Mouse (Mus musculus) liver, embryonic 13.5 days (tissue): Measurements from ENCODE around the gene Errfi1. TPM values are rescaled to one million over a fixed set of nuclear protein-coding genes. Genes with fewer than 3 reads are reported as not detected.

ENCODE experiments used
- ATAC-seq: fragments of 200-750 bp; cut with Nextera tagmentation; 2 replicates; pipeline ENCODE4 v1.8.0; 2017; ENCODE audit warnings: low read depth, mild to moderate bottlenecking, moderate number of reproducible peaks, moderate library complexity
- DNase-seq: peaks from one replicate; pipeline ENCODE4 v3.0.0; 2022
- H3K27ac ChIP-seq: fragments of 300-500 bp; sonication (generic); 2 replicates; pipeline ENCODE4 v1.5.1; 2015; ENCODE audit warnings: moderate library complexity, mild to moderate bottlenecking, inconsistent platforms
- H3K27me3 ChIP-seq: fragments of 300-500 bp; sonication (generic); 2 replicates; pipeline ENCODE4 v1.6.1; 2015; ENCODE audit warnings: mild to moderate bottlenecking, inconsistent platforms
- H3K36me3 ChIP-seq: fragments of 300-500 bp; sonication (generic); 2 replicates; pipeline ENCODE4 v1.6.1; 2015; ENCODE audit warnings: mild to moderate bottlenecking, inconsistent platforms
- H3K4me1 ChIP-seq: fragments of 300-500 bp; sonication (generic); replicated peaks from 2 replicates; pipeline ENCODE4 v1.6.1; 2015; ENCODE audit warnings: inconsistent platforms
- H3K4me2 ChIP-seq: fragments of 300-500 bp; sonication (generic); 2 replicates; pipeline ENCODE4 v1.6.1; 2015; ENCODE audit warnings: inconsistent platforms, mild to moderate bottlenecking, moderate library complexity
- H3K4me3 ChIP-seq: fragments of 300-500 bp; sonication (generic); replicated peaks from 2 replicates; pipeline ENCODE4 v1.5.1; 2015; ENCODE audit warnings: mild to moderate bottlenecking, inconsistent platforms
- H3K9ac ChIP-seq: fragments of 300-500 bp; sonication (generic); 2 replicates; pipeline ENCODE4 v1.6.1; 2015; ENCODE audit warnings: mild to moderate bottlenecking, inconsistent platforms
- H3K9me3 ChIP-seq: fragments of 300-500 bp; sonication (generic); replicated peaks from 2 replicates; pipeline ENCODE4 v1.6.1; 2016; ENCODE audit warnings: inconsistent platforms
- WGBS: fragments of 180-500 bp; shearing (Covaris S2); methylation state at CpG from one replicate; pipeline ENCODE4 v1.1.7; 2015; ENCODE audit not compliant: insufficient replicate concordance; 5-methylcytosine and 5-hydroxymethylcytosine counted together
- polyA plus RNA-seq: library from polyadenylated mRNA; unstranded; fragments of >200 nt; fragmentation: Nextera tagmentation; extraction: Ambion mirVana; gene quantifications from 2 replicates; pipeline ENCODE4 v1.2.1, GENCODE M21; 2015

Gene Errfi1
- polyA plus RNA-seq, 1 experiment from 2014 or later = 12.8 TPM

DNA sequence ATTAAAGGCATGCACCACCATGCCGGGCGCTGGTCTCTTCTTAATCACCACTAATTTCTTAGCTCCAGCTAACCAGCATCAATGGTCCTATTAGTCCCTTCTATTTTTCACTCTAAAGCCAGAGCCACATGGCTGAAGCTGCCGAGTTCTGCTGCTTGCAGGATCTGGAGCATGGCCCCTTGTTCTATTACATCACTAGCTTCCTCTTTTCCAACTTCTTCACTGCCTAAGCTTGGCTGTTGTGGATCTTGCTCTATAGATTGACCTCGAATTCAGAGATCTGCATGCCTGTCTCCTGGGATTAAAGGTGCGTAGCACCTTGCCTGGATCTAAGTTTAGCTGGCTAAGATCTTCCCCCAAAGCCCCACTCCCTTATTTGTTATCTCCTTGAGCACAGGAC lies 28.9 kb downstream of the Errfi1 start:
- H3K9me3 ChIP-seq = peaks cover 20% of the 10 kb centered on the region
- WGBS = 55% methylated on average over 5 of the region's 5 CpGs
- no peak overlapping the region for H3K4me3 ChIP-seq
- H3K4me2 ChIP-seq = no peak overlapping the region
- DNase-seq (no peak), ATAC-seq (no peak)
- H3K9ac ChIP-seq = no peak overlapping the region
- H3K27me3 ChIP-seq = no peaks in the 10 kb centered on the region
- no peak overlapping the region for H3K27ac ChIP-seq
- no peaks in the 10 kb centered on the region for H3K36me3 ChIP-seq
- no peaks in the 10 kb centered on the region for H3K4me1 ChIP-seq

GRCm38 (mm10) chr4:150887903-150888302 lies 34.2 kb downstream of the Errfi1 start:
- H3K27ac ChIP-seq = no peak overlapping the region
- no peak for DNase-seq
- no peak overlapping the region for H3K4me2 ChIP-seq
- WGBS = 72% methylated on average over 5 of the region's 5 CpGs
- H3K9ac ChIP-seq = no peak overlapping the region
- no peak for ATAC-seq
- no peaks in the 10 kb centered on the region for H3K36me3 ChIP-seq
- H3K4me1 ChIP-seq = 0 out of 2 replicates have a peak, but pooled peaks cover 8% of the 10 kb centered on the region
- H3K27me3 ChIP-seq = no peaks in the 10 kb centered on the region
- H3K9me3 ChIP-seq = no peaks in the 10 kb centered on the region
- no peak overlapping the region for H3K4me3 ChIP-seq

DNA sequence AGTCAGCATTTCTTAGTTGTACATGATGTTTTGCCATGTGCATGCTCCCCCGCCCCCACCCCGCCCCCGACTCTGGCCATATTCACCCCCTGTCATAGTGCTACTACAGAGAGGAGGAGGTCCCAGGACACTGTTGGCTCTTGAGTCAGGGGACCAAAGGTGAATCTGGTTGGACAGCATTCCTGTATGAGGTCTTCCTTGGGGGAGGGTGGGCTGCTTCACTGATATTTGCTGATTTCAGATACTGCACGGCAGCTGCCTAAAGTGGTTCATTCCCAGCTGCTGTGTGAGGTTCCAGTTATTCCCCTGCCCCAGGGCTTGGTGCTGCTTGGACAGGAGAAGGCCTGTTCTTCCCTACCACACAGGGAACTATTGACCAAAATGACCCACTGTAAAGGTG lies 34.8 kb downstream of the Errfi1 start:
- no peaks in the 10 kb centered on the region for H3K9me3 ChIP-seq
- 0 out of 2 replicates have a peak, but pooled peaks cover 8% of the 10 kb centered on the region for H3K4me1 ChIP-seq
- no peaks in the 10 kb centered on the region for H3K36me3 ChIP-seq
- no peak overlapping the region for H3K9ac ChIP-seq
- no peak overlapping the region; the same call in 1 of the 2 replicates for H3K27ac ChIP-seq
- ATAC-seq (no peak), DNase-seq (no peak)
- H3K4me2 ChIP-seq = no peak overlapping the region
- no peak overlapping the region for H3K4me3 ChIP-seq
- WGBS = 61% methylated on average over 4 of the region's 4 CpGs
- H3K27me3 ChIP-seq = no peaks in the 10 kb centered on the region

DNA sequence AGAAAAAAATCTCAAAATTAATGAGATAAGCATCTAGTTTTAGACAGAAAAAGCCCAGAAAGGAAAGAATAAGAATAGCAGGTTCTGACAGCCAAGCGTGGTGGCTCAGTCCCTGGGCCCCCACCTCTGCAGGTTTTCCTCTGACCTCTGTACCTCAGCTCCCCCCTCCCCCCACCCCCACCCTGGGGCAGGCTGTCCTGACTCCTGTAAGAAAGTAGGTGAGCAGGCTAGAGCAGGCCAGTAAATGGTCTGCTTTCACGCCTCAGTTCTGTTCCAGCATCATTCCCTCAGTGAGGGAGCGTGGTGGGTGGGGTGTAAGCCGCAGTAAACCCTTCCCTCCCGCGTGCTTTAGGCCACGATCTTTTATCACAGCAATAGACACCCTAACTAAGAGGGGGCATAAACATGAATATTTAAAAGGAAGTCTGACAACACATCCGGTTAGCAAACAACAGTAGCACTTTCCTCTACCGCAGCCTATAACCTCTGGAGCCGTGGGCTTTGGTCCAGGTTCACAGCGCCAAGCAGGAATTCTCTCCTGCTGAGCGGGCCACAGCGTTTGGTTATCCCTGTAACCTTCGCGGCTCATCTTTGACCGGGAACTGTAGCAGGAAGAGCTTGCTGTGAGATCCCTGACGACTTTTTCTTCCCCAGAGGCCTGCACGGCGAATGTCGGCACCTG lies 35.7 kb downstream of the Errfi1 start:
- Histone ChIP-seq H3K36me3 (no peaks in the 10 kb centered on the region), H3K27ac (peak overlapping the region; percentile 53), H3K4me2 (peak overlapping the region; percentile 10; the same call in 1 of the 2 replicates), H3K4me3 (no peak overlapping the region), H3K9ac (no peak overlapping the region), H3K9me3 (no peaks in the 10 kb centered on the region), H3K27me3 (no peaks in the 10 kb centered on the region), H3K4me1 (peaks cover 9% of the 10 kb centered on the region; the same call in 1 of the 2 replicates)
- ATAC-seq = peak; percentile 29
- 47% methylated on average over 20 of the region's 20 CpGs for WGBS
- DNase-seq = no peak

GRCm38 (mm10) chr4:150889955-150890315 lies 36.2 kb downstream of the Errfi1 start:
- Histone ChIP-seq H3K4me2 (0 out of 2 replicates have a peak overlapping the region, but pooled peaks have one; percentile 10), H3K36me3 (no peaks in the 10 kb centered on the region), H3K27ac (peak overlapping the region; percentile 53), H3K9me3 (no peaks in the 10 kb centered on the region), H3K27me3 (no peaks in the 10 kb centered on the region), H3K4me3 (no peak overlapping the region), H3K9ac (no peak overlapping the region), H3K4me1 (peaks cover 15% of the 10 kb centered on the region)
- ATAC-seq (no peak), DNase-seq (no peak)
- 63% methylated on average over 13 of the region's 13 CpGs for WGBS

GRCm38 (mm10) chr4:150891308-150891707 lies 37.6 kb downstream of the Errfi1 start:
- Histone ChIP-seq H3K4me1 (peaks cover 26% of the 10 kb centered on the region), H3K27me3 (no peaks in the 10 kb centered on the region), H3K9ac (no peak overlapping the region), H3K4me3 (no peak overlapping the region), H3K4me2 (no peak overlapping the region), H3K36me3 (peaks cover 5% of the 10 kb centered on the region), H3K27ac (no peak overlapping the region), H3K9me3 (no peaks in the 10 kb centered on the region)
- no peak for DNase-seq
- no peak for ATAC-seq
- 25% methylated on average over 5 of the region's 5 CpGs for WGBS

DNA sequence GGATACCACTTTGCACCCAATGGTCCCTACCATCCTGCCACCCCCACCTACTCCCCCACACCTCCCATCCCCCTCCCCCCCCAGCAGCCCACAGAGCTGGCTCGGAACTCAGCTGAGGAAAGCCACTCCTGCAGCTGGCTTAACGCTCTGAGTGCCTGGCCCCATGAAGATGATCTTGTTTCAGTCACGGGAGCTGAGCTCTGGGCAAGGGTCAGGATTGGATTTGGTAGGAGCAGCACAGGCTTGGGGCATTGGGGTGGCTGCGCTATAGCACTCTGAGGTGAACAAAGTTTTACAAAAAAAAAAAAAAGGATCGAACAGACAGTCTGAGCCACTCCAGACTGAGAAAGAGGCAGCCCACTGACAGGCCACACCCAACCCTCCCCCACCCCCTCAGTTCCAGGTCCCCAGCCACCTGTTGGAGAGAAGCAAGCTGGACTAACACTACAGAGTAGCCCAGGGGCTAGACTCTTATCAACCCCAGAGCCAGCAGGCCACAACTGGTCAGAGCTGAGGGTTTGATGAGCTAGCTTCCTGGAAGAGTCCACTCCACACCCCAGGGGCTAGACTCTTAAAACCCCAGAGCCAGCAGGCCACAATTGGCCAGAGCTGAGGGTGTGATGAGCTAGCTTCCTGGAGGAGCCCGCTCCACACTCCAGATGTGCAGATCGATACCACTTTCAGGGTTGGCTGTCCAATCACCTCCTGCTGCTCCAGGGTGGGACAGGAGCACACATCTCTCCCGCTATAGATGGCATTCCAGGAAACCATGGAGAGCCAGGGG lies 41.2 kb downstream of the Errfi1 start:
- no peak overlapping the region for H3K4me3 ChIP-seq
- H3K36me3 ChIP-seq = peaks cover 39% of the 10 kb centered on the region
- WGBS = 58% methylated on average over 8 of the region's 8 CpGs
- DNase-seq (no peak), ATAC-seq (0 out of 2 replicates have a peak, but pooled peaks have one; percentile 10)
- peaks cover 23% of the 10 kb centered on the region for H3K4me1 ChIP-seq
- H3K27ac ChIP-seq = no peak overlapping the region
- no peaks in the 10 kb centered on the region for H3K27me3 ChIP-seq
- no peak overlapping the region for H3K4me2 ChIP-seq
- H3K9me3 ChIP-seq = no peaks in the 10 kb centered on the region
- no peak overlapping the region for H3K9ac ChIP-seq

- no peak overlapping the region for H3K4me2 ChIP-seq
- peaks cover 24% of the 10 kb centered on the region for H3K4me1 ChIP-seq
- no peak overlapping the region for H3K9ac ChIP-seq
- H3K4me3 ChIP-seq = no peak overlapping the region
- 86% methylated on average over 26 of the region's 26 CpGs for WGBS
- no peaks in the 10 kb centered on the region for H3K27me3 ChIP-seq
- no peak for DNase-seq
- ATAC-seq = no peak
- H3K9me3 ChIP-seq = no peaks in the 10 kb centered on the region
- H3K36me3 ChIP-seq = peaks cover 61% of the 10 kb centered on the region
- no peak overlapping the region for H3K27ac ChIP-seq
These were observed 43.3 kb downstream of the Errfi1 start for GRCm38 (mm10) chr4:150896896-150897624.

GRCm38 (mm10) chr4:150898716-150899365 lies 45.1 kb downstream of the Errfi1 start:
- peak; percentile 48 for ATAC-seq

GRCm38 (mm10) chr4:150900486-150900885 lies 46.8 kb downstream of the Errfi1 start:
- Histone ChIP-seq H3K4me2 (no peak overlapping the region), H3K4me1 (peaks cover 13% of the 10 kb centered on the region), H3K27me3 (no peaks in the 10 kb centered on the region), H3K9me3 (no peaks in the 10 kb centered on the region), H3K4me3 (no peak overlapping the region), H3K9ac (no peak overlapping the region), H3K27ac (no peak overlapping the region), H3K36me3 (peaks cover 91% of the 10 kb centered on the region)
- DNase-seq (no peak), ATAC-seq (no peak)
- WGBS = 88% methylated on average over 13 of the region's 13 CpGs

More at GRCm38 (mm10) chr4:150898716-150899365, 45.1 kb downstream of the Errfi1 start:
- no peak overlapping the region for H3K4me3 ChIP-seq
- H3K4me1 ChIP-seq = peaks cover 24% of the 10 kb centered on the region
- peaks cover 79% of the 10 kb centered on the region for H3K36me3 ChIP-seq
- 60% methylated on average over 13 of the region's 13 CpGs for WGBS
- H3K9ac ChIP-seq = no peak overlapping the region
- no peak overlapping the region for H3K27ac ChIP-seq
- no peaks in the 10 kb centered on the region for H3K27me3 ChIP-seq
- DNase-seq = peak; percentile 51
- H3K4me2 ChIP-seq = no peak overlapping the region
- no peaks in the 10 kb centered on the region for H3K9me3 ChIP-seq

DNA sequence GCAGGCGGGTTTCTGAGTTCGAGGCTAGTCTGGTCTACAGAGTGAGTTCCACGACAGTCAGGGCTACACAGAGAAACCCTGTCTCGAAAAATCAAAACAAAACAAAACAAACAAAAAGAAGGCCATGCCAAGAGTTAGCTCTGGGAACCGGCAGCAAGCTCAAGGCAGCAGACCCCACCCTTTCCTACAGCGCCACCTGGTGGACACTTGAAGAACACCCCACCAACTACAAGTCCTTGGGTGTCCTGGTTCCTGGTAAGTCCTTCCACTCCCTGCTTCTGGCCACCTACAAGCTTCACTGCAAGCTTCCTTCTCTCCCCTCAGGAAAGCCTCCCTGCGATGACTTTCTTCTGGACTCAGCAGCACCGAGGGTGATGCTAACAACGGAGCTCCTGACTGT lies 47.9 kb downstream of the Errfi1 start:
- peaks cover 7% of the 10 kb centered on the region for H3K4me1 ChIP-seq
- WGBS = 46% methylated on average over 9 of the region's 9 CpGs
- H3K27me3 ChIP-seq = no peaks in the 10 kb centered on the region
- no peak overlapping the region for H3K9ac ChIP-seq
- peak; percentile 61 for DNase-seq
- H3K9me3 ChIP-seq = no peaks in the 10 kb centered on the region
- no peak overlapping the region for H3K4me2 ChIP-seq
- ATAC-seq = peak; percentile 26; the same call in 1 of the 2 replicates
- no peak overlapping the region for H3K4me3 ChIP-seq
- H3K27ac ChIP-seq = no peak overlapping the region
- peaks cover 89% of the 10 kb centered on the region for H3K36me3 ChIP-seq
